Mouse (Mus musculus): ENCODE results near the gene Stra6. TPM values are rescaled to one million over a fixed set of nuclear protein-coding genes. Genes with fewer than 3 reads are reported as not detected.

Stra6 gene
- polyA plus RNA-seq, 1 experiment = 0.65 TPM

GRCm38 (mm10) chr9:58153095-58153494 is 89.5 kb downstream of the Stra6 start:
- H3K4me1 ChIP-seq (ENCODE audit: control insufficient read depth, insufficient read depth, low read length) = no peaks in the 10 kb centered on the region
- no peak overlapping the region for H3K4me3 ChIP-seq (replicated peaks; ENCODE audit: extremely low read depth, low read depth, low read length)
- no peak for TF ChIP-seq POLR2A (IDR thresholded peaks at IDR 0.05; ENCODE audit: borderline replicate concordance, extremely low read depth, low read depth, low read length)
- TF ChIP-seq CTCF (IDR thresholded peaks at IDR 0.05; ENCODE audit: insufficient read depth, low read length) = no peak
- no peak for DNase-seq
- WGBS = 77% methylated on average over 3 of the region's 3 CpGs

GRCm38 (mm10) chr9:58155366-58155765 is 91.8 kb downstream of the Stra6 start:
- 56% methylated on average over 3 of the region's 3 CpGs for WGBS
- no peak overlapping the region for H3K4me3 ChIP-seq (replicated peaks; ENCODE audit: extremely low read depth, low read depth, low read length)
- no peaks in the 10 kb centered on the region for H3K4me1 ChIP-seq (ENCODE audit: control insufficient read depth, insufficient read depth, low read length)
- TF ChIP-seq CTCF (IDR thresholded peaks at IDR 0.05; ENCODE audit: insufficient read depth, low read length) = no peak
- TF ChIP-seq POLR2A (IDR thresholded peaks at IDR 0.05; ENCODE audit: borderline replicate concordance, extremely low read depth, low read depth, low read length) = no peak
- no peak for DNase-seq

GRCm38 (mm10) chr9:58156819-58157560 is 93.4 kb downstream of the Stra6 start:
- DNase-seq = no peak
- WGBS = 85% methylated on average over 22 of the region's 22 CpGs
- Histone ChIP-seq H3K4me3 (replicated peaks; ENCODE audit: extremely low read depth, low read depth, low read length) (no peak overlapping the region), H3K4me1 (ENCODE audit: control insufficient read depth, insufficient read depth, low read length) (no peaks in the 10 kb centered on the region)
- TF ChIP-seq CTCF (IDR thresholded peaks at IDR 0.05; ENCODE audit: insufficient read depth, low read length) (no peak), POLR2A (IDR thresholded peaks at IDR 0.05; ENCODE audit: borderline replicate concordance, extremely low read depth, low read depth, low read length) (no peak)

- TF ChIP-seq POLR2A (IDR thresholded peaks at IDR 0.05; ENCODE audit: borderline replicate concordance, extremely low read depth, low read depth, low read length) = no peak
- no peak for TF ChIP-seq CTCF (IDR thresholded peaks at IDR 0.05; ENCODE audit: insufficient read depth, low read length)
- H3K4me1 ChIP-seq (ENCODE audit: control insufficient read depth, insufficient read depth, low read length) = no peaks in the 10 kb centered on the region
- 58% methylated on average over 13 of the region's 13 CpGs for WGBS
- no peak for DNase-seq
- H3K4me3 ChIP-seq (replicated peaks; ENCODE audit: extremely low read depth, low read depth, low read length) = no peak overlapping the region
These were observed 94.2 kb downstream of the Stra6 start for GRCm38 (mm10) chr9:58157838-58158237.

GRCm38 (mm10) chr9:58158541-58159311 is 95.1 kb downstream of the Stra6 start:
- TF ChIP-seq CTCF (IDR thresholded peaks at IDR 0.05; ENCODE audit: insufficient read depth, low read length) (no peak), POLR2A (IDR thresholded peaks at IDR 0.05; ENCODE audit: borderline replicate concordance, extremely low read depth, low read depth, low read length) (no peak)
- H3K4me3 ChIP-seq (replicated peaks; ENCODE audit: extremely low read depth, low read depth, low read length) = peak overlapping the region; percentile 44
- DNase-seq = no peak
- 36% methylated on average over 7 of the region's 7 CpGs for WGBS
- H3K4me1 ChIP-seq (ENCODE audit: control insufficient read depth, insufficient read depth, low read length) = no peaks in the 10 kb centered on the region

GRCm38 (mm10) chr9:58159855-58160254 is 96.3 kb downstream of the Stra6 start:
- TF ChIP-seq POLR2A (IDR thresholded peaks at IDR 0.05; ENCODE audit: borderline replicate concordance, extremely low read depth, low read depth, low read length) (no peak), CTCF (IDR thresholded peaks at IDR 0.05; ENCODE audit: insufficient read depth, low read length) (no peak)
- 32% methylated on average over 4 of the region's 4 CpGs for WGBS
- H3K4me3 ChIP-seq (replicated peaks; ENCODE audit: extremely low read depth, low read depth, low read length) = no peak overlapping the region
- no peaks in the 10 kb centered on the region for H3K4me1 ChIP-seq (ENCODE audit: control insufficient read depth, insufficient read depth, low read length)
- no peak for DNase-seq

GRCm38 (mm10) chr9:58160315-58160714 is 96.7 kb downstream of the Stra6 start:
- no peak overlapping the region for H3K4me3 ChIP-seq (replicated peaks; ENCODE audit: extremely low read depth, low read depth, low read length)
- TF ChIP-seq CTCF (IDR thresholded peaks at IDR 0.05; ENCODE audit: insufficient read depth, low read length) (no peak), POLR2A (IDR thresholded peaks at IDR 0.05; ENCODE audit: borderline replicate concordance, extremely low read depth, low read depth, low read length) (no peak)
- DNase-seq = no peak
- no peaks in the 10 kb centered on the region for H3K4me1 ChIP-seq (ENCODE audit: control insufficient read depth, insufficient read depth, low read length)
- WGBS = 53% methylated on average over 5 of the region's 5 CpGs

GRCm38 (mm10) chr9:58162173-58162572 is 98.6 kb downstream of the Stra6 start:
- TF ChIP-seq CTCF (IDR thresholded peaks at IDR 0.05; ENCODE audit: insufficient read depth, low read length) (no peak), POLR2A (IDR thresholded peaks at IDR 0.05; ENCODE audit: borderline replicate concordance, extremely low read depth, low read depth, low read length) (no peak)
- Histone ChIP-seq H3K4me3 (replicated peaks; ENCODE audit: extremely low read depth, low read depth, low read length) (no peak overlapping the region), H3K4me1 (ENCODE audit: control insufficient read depth, insufficient read depth, low read length) (no peaks in the 10 kb centered on the region)
- 90% methylated on average over 3 of the region's 3 CpGs for WGBS
- no peak for DNase-seq

GRCm38 (mm10) chr9:58163146-58163545 is 99.6 kb downstream of the Stra6 start:
- no peaks in the 10 kb centered on the region for H3K4me1 ChIP-seq (ENCODE audit: control insufficient read depth, insufficient read depth, low read length)
- WGBS = 73% methylated on average over 5 of the region's 5 CpGs
- no peak for DNase-seq
- no peak overlapping the region for H3K4me3 ChIP-seq (replicated peaks; ENCODE audit: extremely low read depth, low read depth, low read length)
- TF ChIP-seq POLR2A (IDR thresholded peaks at IDR 0.05; ENCODE audit: borderline replicate concordance, extremely low read depth, low read depth, low read length) (no peak), CTCF (IDR thresholded peaks at IDR 0.05; ENCODE audit: insufficient read depth, low read length) (no peak)
